Mouse (Mus musculus) intestine, embryonic 15.5 days (tissue): ENCODE data around the gene Btbd3. TPM values are rescaled to one million over a fixed set of nuclear protein-coding genes. Genes with fewer than 3 reads are reported as not detected.

ENCODE experiments used
- ATAC-seq: fragments of 200-750 bp; cut with Nextera tagmentation; 2 replicates; pipeline ENCODE4 v1.8.0; 2017; ENCODE audit warnings: moderate TSS enrichment, moderate library complexity
- H3K27ac ChIP-seq: fragments of 300-500 bp; sonication (generic); 2 replicates; pipeline ENCODE4 v1.5.1; 2015; ENCODE audit warnings: mild to moderate bottlenecking, inconsistent platforms
- H3K27me3 ChIP-seq: fragments of 300-500 bp; sonication (generic); replicated peaks from 2 replicates; pipeline ENCODE4 v1.6.1; 2015; ENCODE audit warnings: inconsistent platforms
- H3K36me3 ChIP-seq: fragments of 300-500 bp; sonication (generic); 2 replicates; pipeline ENCODE4 v1.6.1; 2015; ENCODE audit warnings: inconsistent platforms
- H3K4me1 ChIP-seq: fragments of 300-500 bp; sonication (generic); replicated peaks from 2 replicates; pipeline ENCODE4 v1.6.1; 2015; ENCODE audit warnings: inconsistent platforms
- H3K4me2 ChIP-seq: fragments of 300-500 bp; sonication (generic); replicated peaks from 2 replicates; pipeline ENCODE4 v1.6.1; 2015; ENCODE audit warnings: mild to moderate bottlenecking, inconsistent platforms
- H3K4me3 ChIP-seq: fragments of 300-500 bp; sonication (generic); replicated peaks from 2 replicates; pipeline ENCODE4 v1.5.1; 2015; ENCODE audit warnings: inconsistent platforms
- H3K9ac ChIP-seq: fragments of 300-500 bp; sonication (generic); 2 replicates; pipeline ENCODE4 v1.6.1; 2015; ENCODE audit warnings: inconsistent platforms
- H3K9me3 ChIP-seq: fragments of 300-500 bp; sonication (generic); 2 replicates; pipeline ENCODE4 v1.6.1; 2016; ENCODE audit warnings: inconsistent platforms
- WGBS: fragments of 180-500 bp; shearing (Covaris S2); methylation state at CpG from one replicate; pipeline ENCODE4 v1.1.7; 2015; 5-methylcytosine and 5-hydroxymethylcytosine counted together
- polyA plus RNA-seq: library from polyadenylated mRNA; unstranded; fragments of >200 nt; fragmentation: Nextera tagmentation; extraction: Ambion mirVana; gene quantifications from 2 replicates; pipeline ENCODE4 v1.2.1, GENCODE M21; 2015

Btbd3 gene
- polyA plus RNA-seq, 1 experiment from 2014 or later: 21.6 TPM

GRCm38 (mm10) chr2:138422321-138422720, 166.0 kb downstream of the Btbd3 start:
- Histone ChIP-seq H3K4me1 (no peaks in the 10 kb centered on the region), H3K9ac (no peak overlapping the region), H3K4me2 (no peak overlapping the region), H3K27me3 (no peaks in the 10 kb centered on the region), H3K27ac (no peak overlapping the region), H3K36me3 (no peaks in the 10 kb centered on the region), H3K9me3 (no peaks in the 10 kb centered on the region), H3K4me3 (no peak overlapping the region)
- no peak for ATAC-seq
- 47% methylated on average over 2 of the region's 2 CpGs for WGBS

DNA sequence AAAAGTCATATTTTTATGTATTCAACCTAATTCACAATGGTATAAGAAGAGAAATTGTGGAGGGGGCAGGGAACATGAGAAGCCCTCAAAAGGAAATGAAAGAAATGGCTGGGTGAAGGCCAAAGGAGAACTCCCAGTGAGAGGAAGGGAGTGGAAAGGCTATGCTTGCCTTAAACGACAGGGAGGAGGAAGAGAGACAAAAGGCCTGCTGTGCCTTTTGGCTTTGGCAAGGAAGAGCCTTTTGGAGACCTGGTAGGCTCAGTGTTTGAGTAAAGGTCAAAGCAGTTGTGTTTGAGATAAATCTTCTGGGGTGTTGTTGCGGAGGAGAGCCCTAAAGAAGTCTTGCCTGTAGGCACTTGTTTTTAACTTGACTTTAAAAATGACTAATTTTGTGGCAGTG, 175.6 kb downstream of the Btbd3 start:
- H3K9me3 ChIP-seq: no peaks in the 10 kb centered on the region
- no peaks in the 10 kb centered on the region for H3K4me1 ChIP-seq
- no peak overlapping the region for H3K4me2 ChIP-seq
- no peaks in the 10 kb centered on the region for H3K27me3 ChIP-seq
- no peak for ATAC-seq
- H3K27ac ChIP-seq: no peak overlapping the region
- 52% methylated on average over 2 of the region's 2 CpGs for WGBS
- no peaks in the 10 kb centered on the region for H3K36me3 ChIP-seq
- H3K9ac ChIP-seq: no peak overlapping the region
- H3K4me3 ChIP-seq: no peak overlapping the region

GRCm38 (mm10) chr2:138446466-138446865, 190.1 kb downstream of the Btbd3 start:
- H3K9me3 ChIP-seq: no peaks in the 10 kb centered on the region
- H3K4me2 ChIP-seq: no peak overlapping the region
- H3K36me3 ChIP-seq: no peaks in the 10 kb centered on the region
- no peak for ATAC-seq
- H3K4me3 ChIP-seq: no peak overlapping the region
- no peaks in the 10 kb centered on the region for H3K4me1 ChIP-seq
- 47% methylated on average over 3 of the region's 3 CpGs for WGBS
- no peak overlapping the region for H3K9ac ChIP-seq
- H3K27ac ChIP-seq: no peak overlapping the region
- no peaks in the 10 kb centered on the region for H3K27me3 ChIP-seq

- Histone ChIP-seq H3K27me3 (no peaks in the 10 kb centered on the region), H3K27ac (no peak overlapping the region), H3K4me3 (no peak overlapping the region), H3K9me3 (no peaks in the 10 kb centered on the region), H3K9ac (no peak overlapping the region), H3K36me3 (no peaks in the 10 kb centered on the region), H3K4me1 (no peaks in the 10 kb centered on the region), H3K4me2 (no peak overlapping the region)
- peak; percentile 49; the same call in 1 of the 2 replicates for ATAC-seq
- 34% methylated on average over 7 of the region's 7 CpGs for WGBS
Observed at GRCm38 (mm10) chr2:138446943-138447342, 190.6 kb downstream of the Btbd3 start.

- Histone ChIP-seq H3K9me3 (no peaks in the 10 kb centered on the region), H3K4me3 (no peak overlapping the region), H3K27me3 (no peaks in the 10 kb centered on the region), H3K9ac (no peak overlapping the region), H3K4me2 (no peak overlapping the region), H3K4me1 (no peaks in the 10 kb centered on the region), H3K27ac (no peak overlapping the region), H3K36me3 (no peaks in the 10 kb centered on the region)
- ATAC-seq: no peak
- WGBS: 73% methylated on average over 3 of the region's 3 CpGs
Observed at GRCm38 (mm10) chr2:138447681-138448080, 191.3 kb downstream of the Btbd3 start.

GRCm38 (mm10) chr2:138468046-138468572, 211.7 kb downstream of the Btbd3 start:
- WGBS: 76% methylated on average over 22 of the region's 22 CpGs
- H3K27me3 ChIP-seq: no peaks in the 10 kb centered on the region
- no peaks in the 10 kb centered on the region for H3K4me1 ChIP-seq
- H3K27ac ChIP-seq: no peak overlapping the region
- no peak overlapping the region for H3K9ac ChIP-seq
- ATAC-seq: no peak
- no peak overlapping the region for H3K4me3 ChIP-seq
- H3K4me2 ChIP-seq: no peak overlapping the region
- no peaks in the 10 kb centered on the region for H3K36me3 ChIP-seq
- H3K9me3 ChIP-seq: no peaks in the 10 kb centered on the region

GRCm38 (mm10) chr2:138473407-138473806, 217.0 kb downstream of the Btbd3 start:
- ATAC-seq: no peak
- Histone ChIP-seq H3K27ac (no peak overlapping the region), H3K9ac (no peak overlapping the region), H3K27me3 (no peaks in the 10 kb centered on the region), H3K4me1 (no peaks in the 10 kb centered on the region), H3K4me2 (no peak overlapping the region), H3K9me3 (no peaks in the 10 kb centered on the region), H3K4me3 (no peak overlapping the region), H3K36me3 (no peaks in the 10 kb centered on the region)
- WGBS: 75% methylated on average over 5 of the region's 5 CpGs

GRCm38 (mm10) chr2:138476486-138476885, 220.1 kb downstream of the Btbd3 start:
- Histone ChIP-seq H3K27ac (no peak overlapping the region), H3K36me3 (no peaks in the 10 kb centered on the region), H3K4me1 (no peaks in the 10 kb centered on the region), H3K9me3 (no peaks in the 10 kb centered on the region), H3K27me3 (no peaks in the 10 kb centered on the region), H3K4me2 (no peak overlapping the region), H3K4me3 (no peak overlapping the region), H3K9ac (no peak overlapping the region)
- WGBS: 80% methylated on average over 3 of the region's 3 CpGs
- ATAC-seq: no peak

GRCm38 (mm10) chr2:138477278-138477677, 220.9 kb downstream of the Btbd3 start:
- no peak overlapping the region for H3K4me3 ChIP-seq
- no peak overlapping the region for H3K9ac ChIP-seq
- H3K4me2 ChIP-seq: no peak overlapping the region
- WGBS: 90% methylated on average over 5 of the region's 5 CpGs
- no peak for ATAC-seq
- no peaks in the 10 kb centered on the region for H3K9me3 ChIP-seq
- H3K4me1 ChIP-seq: no peaks in the 10 kb centered on the region
- no peaks in the 10 kb centered on the region for H3K36me3 ChIP-seq
- H3K27me3 ChIP-seq: no peaks in the 10 kb centered on the region
- H3K27ac ChIP-seq: no peak overlapping the region

DNA sequence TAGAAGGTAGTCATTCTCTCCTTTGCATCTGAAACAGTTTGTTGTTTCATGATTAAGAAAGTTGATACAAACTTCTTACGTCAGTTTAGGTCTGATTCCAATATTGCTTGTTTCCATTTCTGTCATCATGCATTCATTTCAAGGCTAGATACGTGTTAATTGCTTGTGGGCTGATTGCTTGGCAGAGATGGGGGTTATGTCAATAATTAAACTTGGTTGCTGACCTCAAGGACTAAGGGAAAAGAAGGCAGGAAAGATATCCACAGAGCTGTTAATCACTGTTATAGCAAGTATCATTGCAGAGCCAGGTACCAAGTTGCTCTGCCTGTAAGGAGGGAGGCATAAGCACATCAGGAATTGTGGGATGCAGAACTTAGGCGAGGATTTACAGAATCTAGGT, 226.2 kb downstream of the Btbd3 start:
- ATAC-seq: no peak
- no peak overlapping the region for H3K4me2 ChIP-seq
- no peak overlapping the region for H3K4me3 ChIP-seq
- no peaks in the 10 kb centered on the region for H3K27me3 ChIP-seq
- H3K9ac ChIP-seq: no peak overlapping the region
- 72% methylated on average over 3 of the region's 3 CpGs for WGBS
- H3K9me3 ChIP-seq: no peaks in the 10 kb centered on the region
- no peaks in the 10 kb centered on the region for H3K4me1 ChIP-seq
- H3K27ac ChIP-seq: no peak overlapping the region
- H3K36me3 ChIP-seq: no peaks in the 10 kb centered on the region

- ATAC-seq: no peak
- H3K27me3 ChIP-seq: no peaks in the 10 kb centered on the region
- H3K4me1 ChIP-seq: no peaks in the 10 kb centered on the region
- H3K9ac ChIP-seq: no peak overlapping the region
- WGBS: 81% methylated on average over 4 of the region's 4 CpGs
- no peak overlapping the region for H3K27ac ChIP-seq
- H3K9me3 ChIP-seq: no peaks in the 10 kb centered on the region
- no peak overlapping the region for H3K4me2 ChIP-seq
- H3K4me3 ChIP-seq: no peak overlapping the region
- H3K36me3 ChIP-seq: no peaks in the 10 kb centered on the region
Observed at GRCm38 (mm10) chr2:138484871-138485270, 228.5 kb downstream of the Btbd3 start.

DNA sequence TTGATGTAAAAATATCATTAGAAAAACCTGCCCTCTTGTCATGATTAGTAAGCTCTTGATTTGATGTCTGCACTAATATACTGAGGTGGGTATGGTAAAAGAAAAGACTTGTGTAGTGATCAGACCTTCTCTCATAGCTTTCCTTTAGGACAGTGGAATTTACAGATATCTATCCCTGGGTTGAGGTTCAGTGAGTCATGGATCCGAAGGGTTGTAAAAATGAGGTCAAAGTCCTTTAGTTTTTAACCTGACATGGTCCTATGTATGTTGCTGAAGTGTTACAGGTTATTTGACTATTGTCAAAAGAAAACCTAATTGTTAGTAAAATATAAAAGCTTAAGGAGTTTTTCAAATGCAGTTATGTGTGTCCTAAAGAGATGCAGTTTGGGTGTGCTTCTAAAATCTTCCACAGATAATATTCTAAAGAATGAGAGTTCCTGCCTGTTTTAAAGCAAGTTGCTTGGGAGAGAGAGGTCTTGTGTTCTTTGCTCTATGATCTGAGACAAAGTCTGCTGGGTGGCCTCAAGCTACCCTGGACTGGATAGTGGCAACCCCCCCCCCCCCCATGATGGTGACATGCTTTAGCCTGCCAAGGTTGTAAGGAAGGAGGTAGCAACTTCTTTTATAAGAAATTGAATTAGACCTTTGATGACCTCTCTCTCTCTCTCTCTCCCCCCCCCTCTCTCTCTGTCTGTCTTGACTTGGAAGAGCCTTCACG, 234.5 kb downstream of the Btbd3 start:
- ATAC-seq: peak; percentile 94
- H3K4me3 ChIP-seq: no peak overlapping the region
- H3K27me3 ChIP-seq: no peaks in the 10 kb centered on the region
- no peaks in the 10 kb centered on the region for H3K9me3 ChIP-seq
- 65% methylated on average over 2 of the region's 2 CpGs for WGBS
- H3K4me1 ChIP-seq: no peaks in the 10 kb centered on the region
- no peak overlapping the region for H3K27ac ChIP-seq
- H3K9ac ChIP-seq: no peak overlapping the region
- H3K36me3 ChIP-seq: no peaks in the 10 kb centered on the region
- H3K4me2 ChIP-seq: no peak overlapping the region

GRCm38 (mm10) chr2:138492176-138492575, 235.8 kb downstream of the Btbd3 start:
- no peaks in the 10 kb centered on the region for H3K27me3 ChIP-seq
- ATAC-seq: no peak
- no peak overlapping the region for H3K4me2 ChIP-seq
- H3K9ac ChIP-seq: no peak overlapping the region
- H3K27ac ChIP-seq: no peak overlapping the region
- no peaks in the 10 kb centered on the region for H3K4me1 ChIP-seq
- no peaks in the 10 kb centered on the region for H3K9me3 ChIP-seq
- H3K4me3 ChIP-seq: no peak overlapping the region
- H3K36me3 ChIP-seq: no peaks in the 10 kb centered on the region
